Comparison of ENCODE assay signal across 8 mouse cellular contexts in the genomic region with DNA sequence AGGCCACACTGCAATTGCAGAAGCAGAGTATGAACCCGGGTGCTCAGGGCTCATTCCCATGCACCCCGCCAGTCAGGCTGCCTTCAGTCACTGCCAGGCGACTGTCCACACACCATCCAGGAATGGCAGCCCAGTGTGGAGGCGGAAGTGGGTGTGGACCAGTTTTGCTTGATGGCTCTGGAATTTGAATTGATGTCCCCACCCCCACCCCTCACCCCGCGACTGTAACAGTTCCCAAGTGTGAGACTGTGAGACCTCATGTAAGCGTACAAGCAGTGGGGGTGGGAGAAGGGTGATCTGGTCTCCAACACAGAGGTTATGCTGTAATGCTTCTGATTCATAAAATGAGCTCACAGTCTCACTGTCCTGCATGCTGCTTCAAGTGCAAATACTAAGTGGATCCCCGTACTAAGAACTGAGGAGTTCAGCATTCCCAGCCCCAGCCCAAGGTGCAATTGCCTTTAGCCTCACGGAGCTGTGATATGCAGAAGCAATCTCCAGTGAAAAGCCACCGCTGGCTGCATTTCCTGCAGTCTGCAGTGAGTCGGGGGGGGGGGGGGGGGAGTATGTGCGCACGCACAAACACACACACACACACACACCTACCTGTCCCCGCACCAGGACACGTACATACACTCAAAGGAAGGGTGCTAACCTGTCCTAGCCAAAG. TPM values are rescaled to one million over a fixed set of nuclear protein-coding genes. Genes with fewer than 3 reads are reported as not detected.
A peak's percentile ranks its signal among the peaks of the same experiment; 100 is the strongest.
DNase-seq lines count a peak whose midpoint lies in the region; ATAC-seq lines count a peak whose summit lies in the region.

No protein-coding gene starts in this region.

- no peak overlapping the region for H3K9ac ChIP-seq in midbrain, embryonic 11.5 days (ENCODE audit: low read length)
- no peak overlapping the region for H3K9ac ChIP-seq in embryonic facial prominence, embryonic 14.5 days (ENCODE audit: low read depth, low read length)
- H3K9ac ChIP-seq in neural tube, embryonic 15.5 days (replicated peaks): no peak overlapping the region

- H3K4me2 ChIP-seq in midbrain, embryonic 11.5 days: no peak overlapping the region
- H3K4me2 ChIP-seq in embryonic facial prominence, embryonic 14.5 days (ENCODE audit: low read depth, low read length): 0 out of 2 replicates have a peak overlapping the region, but pooled peaks have one; percentile 0
- H3K4me2 ChIP-seq in neural tube, embryonic 15.5 days: peak overlapping the region; percentile 92

- H3K4me3 ChIP-seq in midbrain, embryonic 10.5 days: peak overlapping the region; percentile 18; the same call in 1 of the 2 replicates
- no peak overlapping the region for H3K4me3 ChIP-seq in midbrain, embryonic 11.5 days (ENCODE audit: low read depth, low read length)
- no peak overlapping the region for H3K4me3 ChIP-seq in embryonic facial prominence, embryonic 14.5 days (ENCODE audit: low read depth, low read length)
- 0 out of 2 replicates have a peak overlapping the region, but pooled peaks have one; percentile 81 for H3K4me3 ChIP-seq in neural tube, embryonic 15.5 days (replicated peaks)

- peaks cover under 1% of the 10 kb centered on the region; the same call in 1 of the 2 replicates for H3K27me3 ChIP-seq in midbrain, embryonic 10.5 days (ENCODE audit: low read depth, poor library complexity, severe bottlenecking)
- no peaks in the 10 kb centered on the region; the same call in 1 of the 2 replicates for H3K27me3 ChIP-seq in midbrain, embryonic 11.5 days (ENCODE audit: control insufficient read depth, insufficient read depth, low read length)
- H3K27me3 ChIP-seq in embryonic facial prominence, embryonic 14.5 days (replicated peaks; ENCODE audit: control insufficient read depth, insufficient read depth, low read length): no peaks in the 10 kb centered on the region
- no peaks in the 10 kb centered on the region for H3K27me3 ChIP-seq in neural tube, embryonic 15.5 days (replicated peaks)

- DNase-seq in midbrain, embryonic 10.5 days (ENCODE audit: low spot score): no peak
- DNase-seq in midbrain, embryonic 11.5 days (ENCODE audit: low spot score, missing footprints): no peak
- DNase-seq in embryonic facial prominence, embryonic 14.5 days (ENCODE audit: low spot score): no peak
- peak; percentile 57 for DNase-seq in kidney, postnatal 10 days
- DNase-seq in urinary bladder, adult 2 months (ENCODE audit: low spot score): no peak
- no peak for DNase-seq in cerebellum, postnatal 36 days
- DNase-seq in left cerebral cortex, adult 8-10 months (ENCODE audit: low spot score in 2 of 2): no peak

- H3K4me1 ChIP-seq in midbrain, embryonic 10.5 days: peaks cover 92% of the 10 kb centered on the region
- peaks cover 34% of the 10 kb centered on the region for H3K4me1 ChIP-seq in midbrain, embryonic 11.5 days (ENCODE audit: control insufficient read depth, insufficient read depth, low read length)
- peaks cover 73% of the 10 kb centered on the region for H3K4me1 ChIP-seq in embryonic facial prominence, embryonic 14.5 days (ENCODE audit: control insufficient read depth, insufficient read depth, low read length)
- peaks cover 79% of the 10 kb centered on the region for H3K4me1 ChIP-seq in neural tube, embryonic 15.5 days

- no peak for ATAC-seq in midbrain, embryonic 11.5 days (ENCODE audit: low FRiP score)
- no peak for ATAC-seq in embryonic facial prominence, embryonic 14.5 days (ENCODE audit: low read depth)
- no peak for ATAC-seq in neural tube, embryonic 15.5 days (ENCODE audit: low FRiP score)

- no peak overlapping the region for H3K27ac ChIP-seq in midbrain, embryonic 10.5 days (replicated peaks)
- no peak overlapping the region for H3K27ac ChIP-seq in midbrain, embryonic 11.5 days (ENCODE audit: low read depth, low read length)
- no peak overlapping the region for H3K27ac ChIP-seq in embryonic facial prominence, embryonic 14.5 days (replicated peaks; ENCODE audit: low read depth, low read length)
- no peak overlapping the region for H3K27ac ChIP-seq in neural tube, embryonic 15.5 days (replicated peaks)

- WGBS in midbrain, embryonic 10.5 days: 56% methylated on average over 15 of the region's 15 CpGs
- WGBS in midbrain, embryonic 11.5 days: 62% methylated on average over 14 of the region's 15 CpGs
- 50% methylated on average over 12 of the region's 15 CpGs for WGBS in embryonic facial prominence, embryonic 14.5 days
- 22% methylated on average over 15 of the region's 15 CpGs for WGBS in neural tube, embryonic 15.5 days

- no peaks in the 10 kb centered on the region; the same call in 1 of the 2 replicates for H3K9me3 ChIP-seq in midbrain, embryonic 10.5 days (replicated peaks)
- no peaks in the 10 kb centered on the region; the same call in 1 of the 2 replicates for H3K9me3 ChIP-seq in midbrain, embryonic 11.5 days (ENCODE audit: control insufficient read depth, low read length)
- H3K9me3 ChIP-seq in embryonic facial prominence, embryonic 14.5 days (ENCODE audit: control insufficient read depth, low read length): no peaks in the 10 kb centered on the region
- no peaks in the 10 kb centered on the region for H3K9me3 ChIP-seq in neural tube, embryonic 15.5 days (replicated peaks)

- H3K36me3 ChIP-seq in midbrain, embryonic 10.5 days: peaks cover 24% of the 10 kb centered on the region
- no peaks in the 10 kb centered on the region for H3K36me3 ChIP-seq in midbrain, embryonic 11.5 days (ENCODE audit: control insufficient read depth, insufficient read depth, low read length)
- H3K36me3 ChIP-seq in embryonic facial prominence, embryonic 14.5 days (ENCODE audit: control insufficient read depth, insufficient read depth, low read length): no peaks in the 10 kb centered on the region
- no peaks in the 10 kb centered on the region for H3K36me3 ChIP-seq in neural tube, embryonic 15.5 days

RNA-seq across cellular contexts. Expression of gene Elmsan1, which starts 28.4 kb away (rescaled TPM):
- polyA plus RNA-seq in midbrain, embryonic 10.5 days (2016; fragmentation: Nextera tagmentation; extraction: Ambion mirVana): 5.9 and 6.3 TPM in 2 replicates
- 3.4 and 3.9 TPM in 2 replicates for polyA plus RNA-seq in midbrain, embryonic 11.5 days (2014; fragmentation: Nextera tagmentation; extraction: Ambion mirVana)
- 9.4 and 9.8 TPM in 2 replicates for polyA plus RNA-seq in embryonic facial prominence, embryonic 14.5 days (2014; fragmentation: Nextera tagmentation; extraction: Ambion mirVana)
- polyA plus RNA-seq in neural tube, embryonic 15.5 days (2015; fragmentation: Nextera tagmentation; extraction: Ambion mirVana): 4.0 and 5.4 TPM in 2 replicates
- polyA plus RNA-seq in urinary bladder, adult 2 months (2012; rRNA removed): 11.9 and 16.0 TPM in 2 replicates
- total RNA-seq in left cerebral cortex, adult 8-10 months (2022): 10 to 100 TPM; 17.8 to 23.3 (median 20.3) TPM

RNA-seq across cellular contexts. Expression of gene Pnma1, which starts 42.0 kb away (rescaled TPM):
- 2.1 and 3.3 TPM in 2 replicates for polyA plus RNA-seq in midbrain, embryonic 10.5 days (2016; fragmentation: Nextera tagmentation; extraction: Ambion mirVana)
- polyA plus RNA-seq in midbrain, embryonic 11.5 days (2014; fragmentation: Nextera tagmentation; extraction: Ambion mirVana): 3.4 and 3.8 TPM in 2 replicates
- polyA plus RNA-seq in embryonic facial prominence, embryonic 14.5 days (2014; fragmentation: Nextera tagmentation; extraction: Ambion mirVana): 1.4 TPM in 2 replicates
- 3.2 and 3.8 TPM in 2 replicates for polyA plus RNA-seq in neural tube, embryonic 15.5 days (2015; fragmentation: Nextera tagmentation; extraction: Ambion mirVana)
- 0.19 and 0.34 TPM in 2 replicates for polyA plus RNA-seq in urinary bladder, adult 2 months (2012; rRNA removed)
- total RNA-seq in left cerebral cortex, adult 8-10 months (2022): 1 to 10 TPM; 5.1 to 6.3 (median 5.8) TPM

Comparison
In these comparisons a context has a peak if more than half of its experiments do, and no peak if none do; other contexts are left out.
1. H3K4me3 ChIP-seq: peak in midbrain, embryonic 10.5 days (single experiment) and neural tube, embryonic 15.5 days (single experiment); none in midbrain, embryonic 11.5 days (single experiment) and embryonic facial prominence, embryonic 14.5 days (single experiment).